Mouse (Mus musculus) gonadal fat pad, adult 2 months (tissue): ENCODE data around the gene Tomm22. TPM values are rescaled to one million over a fixed set of nuclear protein-coding genes. Genes with fewer than 3 reads are reported as not detected.

Source experiments
- polyA plus RNA-seq: library from polyadenylated mRNA; depleted of rRNA; stranded (reverse); fragments of >200 nt; gene quantifications from 2 replicates; pipeline ENCODE4 v1.2.3, GENCODE M21; 2012; rRNA removed

Tomm22 gene
- polyA plus RNA-seq, 1 experiment = 54.0 TPM

Other genes with a start within 250 kb of the Tomm22 start
- gene Csnk1e, start 215.3 kb upstream of the Tomm22 start, polyA plus RNA-seq = 77.4 and 101 TPM in 2 replicates
- gene Kcnj4, start 165.6 kb upstream of the Tomm22 start, polyA plus RNA-seq = 0.06 TPM in 1 of 2 replicates, not detected in the other
- gene Kdelr3, start 154.4 kb upstream of the Tomm22 start, polyA plus RNA-seq = 22.5 and 28.6 TPM in 2 replicates
- gene Ddx17, start 124.1 kb upstream of the Tomm22 start, polyA plus RNA-seq = 342 and 345 TPM in 2 replicates
- 0.41 and 0.50 TPM in 2 replicates for gene Dmc1, start 65.8 kb upstream of the Tomm22 start, polyA plus RNA-seq
- 2.6 and 2.7 TPM in 2 replicates for gene Fam227a, start 11.9 kb upstream of the Tomm22 start, polyA plus RNA-seq
- 8.6 and 16.0 TPM in 2 replicates for gene Cby1, start 11.7 kb upstream of the Tomm22 start, polyA plus RNA-seq
- gene Josd1, start 17.1 kb downstream of the Tomm22 start, polyA plus RNA-seq = 23.7 and 24.3 TPM in 2 replicates
- gene Gtpbp1, start 20.0 kb downstream of the Tomm22 start, polyA plus RNA-seq = 27.7 and 37.8 TPM in 2 replicates
- 72.1 and 91.4 TPM in 2 replicates for gene Sun2, start 71.7 kb downstream of the Tomm22 start, polyA plus RNA-seq
- gene Dnal4, start 107.0 kb downstream of the Tomm22 start, polyA plus RNA-seq = 41.4 and 42.0 TPM in 2 replicates
- gene Nptxr, start 133.9 kb downstream of the Tomm22 start, polyA plus RNA-seq = 2.7 and 5.8 TPM in 2 replicates
- gene Npcd, start 163.4 kb downstream of the Tomm22 start, polyA plus RNA-seq = 0.12 TPM in 1 of 2 replicates, not detected in the other
- gene Cbx6, start 163.8 kb downstream of the Tomm22 start, polyA plus RNA-seq = 56.9 and 67.6 TPM in 2 replicates
- 47.7 and 56.4 TPM in 2 replicates for gene Apobec3, start 220.8 kb downstream of the Tomm22 start, polyA plus RNA-seq